Mouse (Mus musculus) cerebellum, postnatal 36 days (tissue): ENCODE results near the gene Tbx4.
A peak's percentile ranks its signal among the peaks of the same experiment; 100 is the strongest.

Source experiments
- DNase-seq, 2 experiments: peaks; one replicate each; pipeline ENCODE4 v3.0.0; 2021 to 2022; ENCODE audit warnings: mixed read lengths in 2 of 2

The Tbx4 gene

GRCm38 (mm10) chr11:85885665-85886428 is at the start of gene Tbx4:
Gene Tbx4, plus strand, starts transcription at chr11:85886422.
- no peak for DNase-seq

DNA sequence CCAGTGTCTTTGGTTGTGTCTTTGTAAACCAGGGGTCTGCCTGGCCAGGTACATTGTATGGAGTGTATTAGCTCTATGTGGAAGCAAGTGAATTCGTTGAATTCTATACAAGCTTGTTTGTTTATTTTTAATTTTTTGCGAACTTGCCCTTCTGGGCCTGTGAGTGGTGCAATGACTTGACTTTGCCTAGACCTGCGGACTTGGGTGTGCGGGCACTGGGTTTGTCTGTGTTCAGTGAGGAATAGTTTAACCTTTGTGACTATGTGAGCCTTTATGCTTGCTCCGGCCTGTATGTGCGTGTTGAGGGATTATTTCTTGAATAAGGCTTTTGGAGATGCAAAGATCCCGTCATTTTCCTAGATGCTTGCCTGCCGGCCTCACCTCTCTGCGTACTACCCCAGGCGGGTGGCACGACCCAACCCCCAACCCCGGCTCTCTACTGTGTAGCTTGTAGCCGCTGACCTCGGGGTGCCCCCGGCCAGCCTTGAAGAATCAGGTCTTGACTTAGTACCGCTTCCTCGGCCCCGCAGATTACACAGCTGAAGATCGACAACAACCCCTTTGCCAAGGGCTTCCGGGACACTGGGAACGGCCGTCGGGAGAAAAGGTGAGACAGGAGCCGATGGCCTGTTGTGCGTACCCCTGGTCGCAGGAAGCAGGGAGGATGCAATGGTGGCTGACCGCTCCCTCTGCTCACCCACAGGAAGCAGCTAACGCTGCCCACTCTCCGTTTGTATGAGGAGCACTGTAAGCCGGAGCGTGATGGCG is 49.5 kb upstream of the Tbx4 start:
- DNase-seq = no peak

GRCm38 (mm10) chr11:85837291-85837647 is 49.0 kb upstream of the Tbx4 start:
- DNase-seq = no peak

- DNase-seq = no peak
These were observed 48.4 kb upstream of the Tbx4 start for GRCm38 (mm10) chr11:85837648-85838423.

DNA sequence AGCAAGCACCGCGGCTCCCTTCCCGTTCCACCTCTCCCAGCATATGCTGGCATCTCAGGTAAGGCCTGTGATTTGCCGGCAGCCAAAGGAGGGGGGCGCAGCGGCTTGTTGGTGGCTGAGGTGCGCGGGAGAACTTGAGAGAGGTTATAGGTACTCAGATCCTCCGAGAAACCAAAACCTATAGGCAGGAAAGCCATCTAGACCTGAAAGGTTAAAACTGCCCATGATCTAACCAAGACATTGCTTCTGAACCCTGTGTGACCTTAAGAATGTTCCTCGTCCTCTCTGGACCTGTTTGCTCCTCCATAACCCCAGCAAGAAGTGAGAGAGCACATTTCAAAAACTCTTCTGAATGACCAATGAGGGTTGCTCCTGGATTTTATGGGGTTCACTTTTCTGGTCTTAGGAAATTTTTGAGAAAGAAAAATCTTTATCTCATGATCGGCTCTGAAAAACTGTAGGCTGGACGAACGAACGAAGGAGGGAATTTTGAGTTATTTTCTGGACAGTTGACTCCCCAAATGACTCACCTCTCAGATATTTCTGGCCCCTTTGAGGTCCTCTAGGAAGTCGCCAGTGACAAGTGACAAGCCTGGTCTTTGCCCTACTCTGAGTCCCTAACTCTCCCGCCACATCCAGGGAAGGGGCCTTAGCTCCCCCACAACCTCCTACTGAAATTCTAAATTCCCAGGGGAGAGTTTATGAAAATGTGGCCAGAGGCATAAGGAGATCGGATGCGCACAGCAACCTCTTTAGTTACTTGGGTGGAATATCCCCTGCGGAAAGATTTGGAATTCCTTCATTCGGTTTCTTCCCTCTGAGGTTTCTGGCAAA is 47.6 kb upstream of the Tbx4 start:
- no peak for DNase-seq

DNA sequence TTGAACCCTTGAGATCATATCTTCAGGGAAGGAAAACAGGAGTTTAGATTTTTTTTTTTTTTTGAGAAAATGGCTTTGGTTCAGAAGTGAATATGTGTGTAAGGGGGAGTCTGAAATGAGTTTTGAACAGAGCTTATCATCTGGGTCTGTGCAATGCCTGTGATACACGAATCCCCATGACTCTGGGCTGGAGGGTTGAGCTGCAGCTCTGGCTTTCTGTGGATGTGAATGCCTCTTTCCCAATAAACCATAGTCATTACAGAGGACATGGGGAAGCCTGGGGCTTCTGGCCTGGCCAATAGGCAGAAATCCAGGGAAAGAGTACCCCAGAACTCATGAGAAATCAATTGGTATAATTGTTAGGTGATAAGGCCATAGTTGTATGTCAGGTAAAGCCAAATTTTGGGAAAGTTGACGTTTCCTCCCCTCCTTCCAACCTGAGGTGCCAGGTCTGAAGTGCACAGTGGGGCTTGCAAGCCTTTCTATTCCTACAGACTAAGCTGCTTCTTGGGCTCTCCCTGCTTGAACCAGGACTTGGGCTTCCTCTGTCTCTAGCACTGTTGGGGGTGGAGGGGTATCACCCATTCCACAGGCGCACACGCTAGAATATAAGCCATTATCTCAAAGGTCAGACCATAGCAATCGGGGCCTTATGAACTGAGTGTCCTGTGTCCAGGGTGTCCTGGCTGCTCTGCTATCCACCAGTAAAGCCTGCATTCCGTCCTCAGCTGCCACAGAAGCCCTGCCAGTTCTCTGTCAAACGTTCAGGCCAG is 46.8 kb upstream of the Tbx4 start:
- no peak for DNase-seq

- no peak for DNase-seq
These were observed 46.0 kb upstream of the Tbx4 start for GRCm38 (mm10) chr11:85840031-85840802.

DNA sequence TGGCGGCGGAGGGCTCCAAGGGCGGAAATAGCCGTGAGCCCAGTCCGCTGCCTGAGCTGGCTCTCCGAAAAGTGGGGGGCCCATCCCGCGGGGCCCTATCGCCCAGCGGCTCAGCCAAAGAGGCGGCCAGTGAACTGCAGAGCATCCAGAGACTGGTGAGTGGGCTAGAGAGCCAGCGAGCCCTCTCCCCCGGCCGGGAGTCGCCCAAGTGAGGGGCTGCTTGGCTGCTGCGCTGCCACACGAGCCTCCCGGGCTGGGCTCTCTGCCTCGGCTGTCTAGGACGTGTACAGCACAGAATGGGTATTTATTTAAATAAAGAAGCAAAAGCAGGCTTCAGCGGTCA is 45.4 kb upstream of the Tbx4 start:
- DNase-seq = no peak

DNA sequence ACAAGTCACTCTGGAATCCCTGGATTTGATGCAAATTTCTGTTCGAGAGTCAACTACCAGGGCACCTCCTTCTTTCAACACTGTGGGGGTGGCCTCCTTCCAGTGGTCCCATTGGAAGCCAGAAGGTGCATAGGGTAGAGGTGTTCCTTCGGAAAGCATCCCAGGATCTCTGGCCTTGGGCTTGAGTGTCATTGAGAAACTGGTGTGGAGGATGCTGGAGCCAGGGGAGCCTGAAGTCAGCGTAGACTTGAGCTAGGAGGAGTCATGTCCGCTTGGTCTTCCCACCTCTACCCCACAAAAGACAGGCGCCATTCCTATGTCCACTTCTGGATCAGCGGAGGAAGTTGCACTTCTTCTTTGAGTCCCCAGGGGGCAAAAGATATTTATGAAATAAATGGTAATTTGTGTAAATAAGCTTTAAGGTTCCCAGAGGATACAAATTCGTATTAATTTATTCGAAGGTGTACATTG is 45.0 kb upstream of the Tbx4 start:
- DNase-seq = no peak

DNA sequence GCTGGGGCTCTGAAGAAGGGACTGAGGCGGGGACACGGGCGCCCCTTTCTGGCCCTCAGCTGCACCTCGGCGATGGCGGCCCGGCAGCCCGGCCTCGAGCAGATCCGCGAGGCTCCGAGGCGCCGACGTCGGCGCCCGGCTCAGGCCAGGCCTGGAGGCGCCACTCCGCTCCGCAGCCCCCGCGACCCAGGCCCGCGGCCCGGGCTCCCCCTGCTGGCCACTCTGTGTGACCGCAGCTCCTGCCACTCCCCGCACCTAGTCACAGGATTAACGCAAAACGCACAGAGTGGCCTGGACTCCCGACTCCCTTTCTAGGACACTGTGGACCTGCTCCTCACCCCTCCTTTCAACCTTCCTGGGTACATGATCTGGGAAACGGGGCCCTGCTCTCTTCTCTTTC is 44.2 kb upstream of the Tbx4 start:
- peak in 1 of 2 experiments; percentile 50 for DNase-seq

DNA sequence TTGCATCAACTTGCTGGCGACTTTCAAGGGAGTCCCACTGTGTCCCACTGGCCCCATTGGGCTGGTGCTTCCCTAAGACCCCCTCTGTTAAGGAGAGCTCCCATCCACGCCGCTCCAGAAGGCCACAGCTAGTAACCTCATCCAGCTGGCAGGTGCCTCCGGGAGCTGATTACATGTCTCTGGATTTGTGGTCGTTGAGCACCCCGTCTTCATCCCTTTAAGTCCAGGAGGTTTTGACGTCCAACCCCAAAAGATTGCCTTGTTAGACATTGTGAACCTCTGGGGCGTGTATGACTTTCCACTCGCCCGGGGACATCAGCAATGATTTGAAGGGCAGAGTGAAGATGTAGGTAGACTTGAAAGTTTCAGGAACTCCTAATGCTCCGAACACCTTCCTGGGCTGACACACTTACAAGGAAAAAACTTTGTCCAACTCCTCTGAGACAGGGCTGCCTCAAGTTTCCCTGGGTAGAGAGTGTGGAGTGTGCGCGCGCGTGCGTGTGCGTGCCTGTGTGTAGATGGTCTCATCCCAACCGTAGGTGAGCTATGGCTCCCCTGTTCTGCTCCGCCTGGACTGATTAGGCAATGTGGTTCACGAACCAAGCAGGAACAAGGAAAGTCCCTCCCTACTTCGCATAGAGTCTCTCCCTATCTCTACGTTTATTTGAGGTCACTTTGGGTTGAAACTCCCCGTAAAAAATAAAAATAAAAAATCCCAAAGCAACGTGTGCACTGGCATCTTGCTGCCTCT is 43.5 kb upstream of the Tbx4 start:
- DNase-seq = no peak

DNA sequence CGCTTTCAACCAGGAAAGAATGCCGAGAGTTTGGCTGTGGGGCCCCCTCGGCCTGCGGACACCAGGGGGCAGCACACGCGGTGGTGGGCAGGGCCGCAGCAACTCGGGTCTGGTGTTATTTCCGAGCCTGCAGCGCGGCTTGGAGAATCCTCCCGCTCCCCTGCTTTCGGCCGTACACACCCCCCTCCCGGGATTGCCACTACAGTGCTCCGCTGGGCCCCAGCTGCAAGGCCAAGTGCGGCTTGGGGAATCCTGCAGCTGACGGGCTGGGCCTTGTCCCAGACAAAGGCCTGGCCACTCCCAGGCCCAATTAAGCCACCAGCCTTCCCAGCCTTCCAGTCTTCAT is 42.9 kb upstream of the Tbx4 start:
- peak in 1 of 2 experiments; percentile 42 for DNase-seq

DNA sequence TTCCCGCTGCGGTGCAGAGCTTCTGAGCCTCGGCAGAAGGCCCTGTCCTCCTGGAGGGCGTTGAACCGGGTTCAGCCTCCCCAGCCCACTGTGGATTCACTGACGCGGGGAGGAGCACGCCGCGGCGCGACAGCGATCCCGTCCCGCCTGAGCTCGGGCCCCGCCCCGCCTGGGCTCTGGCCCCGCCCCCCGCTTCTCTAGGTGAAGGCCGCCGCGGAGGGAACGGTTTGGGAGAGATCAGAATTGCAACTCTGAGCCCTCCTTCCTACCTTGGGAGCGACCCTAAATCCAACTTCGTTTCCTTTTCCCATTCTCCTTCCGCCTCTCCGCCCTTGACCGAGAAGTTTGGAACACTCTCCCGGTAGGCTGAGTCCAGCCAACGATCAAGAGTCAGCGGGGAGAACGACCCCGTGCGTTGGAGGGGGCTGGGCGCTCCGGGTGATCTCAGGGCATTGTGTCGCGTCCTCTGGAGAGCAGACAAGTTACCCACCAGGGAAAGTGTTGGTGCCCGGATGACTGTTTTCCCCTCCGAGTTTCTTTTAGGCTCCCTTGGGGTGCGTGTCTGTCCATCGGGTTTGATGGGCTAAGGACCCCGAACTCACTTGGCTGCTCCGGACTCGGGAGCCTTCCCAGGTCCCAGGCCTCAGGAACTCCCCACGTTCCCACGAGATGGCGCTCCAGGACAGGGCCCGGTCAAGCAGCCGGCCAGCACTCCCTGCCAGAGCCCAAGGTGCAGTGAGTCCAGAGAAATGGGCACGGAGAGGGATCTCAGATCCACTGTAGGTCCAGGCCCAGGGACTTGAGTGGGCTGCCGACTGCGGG is 41.9 kb upstream of the Tbx4 start:
- DNase-seq = peak; percentile 78

DNA sequence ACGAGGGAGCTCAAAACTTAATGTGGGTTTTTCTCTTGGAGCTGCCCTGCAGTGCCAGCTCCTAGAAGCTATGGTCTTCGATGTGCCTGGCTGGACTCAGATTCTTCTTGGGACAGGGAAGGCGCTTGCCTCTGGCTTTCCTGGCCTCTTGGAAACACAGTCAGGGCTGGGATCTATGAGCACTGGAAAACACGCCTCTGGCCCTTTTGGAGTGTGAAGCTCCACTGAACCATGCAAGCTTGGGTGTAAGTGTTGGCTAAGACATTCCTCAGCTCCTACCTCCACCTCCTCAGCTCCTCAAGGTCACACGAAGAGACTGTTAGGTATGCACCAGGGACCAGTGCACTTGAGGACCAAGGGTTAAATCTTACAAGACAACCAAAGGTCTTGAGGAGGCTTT is 41.3 kb upstream of the Tbx4 start:
- DNase-seq = no peak

DNA sequence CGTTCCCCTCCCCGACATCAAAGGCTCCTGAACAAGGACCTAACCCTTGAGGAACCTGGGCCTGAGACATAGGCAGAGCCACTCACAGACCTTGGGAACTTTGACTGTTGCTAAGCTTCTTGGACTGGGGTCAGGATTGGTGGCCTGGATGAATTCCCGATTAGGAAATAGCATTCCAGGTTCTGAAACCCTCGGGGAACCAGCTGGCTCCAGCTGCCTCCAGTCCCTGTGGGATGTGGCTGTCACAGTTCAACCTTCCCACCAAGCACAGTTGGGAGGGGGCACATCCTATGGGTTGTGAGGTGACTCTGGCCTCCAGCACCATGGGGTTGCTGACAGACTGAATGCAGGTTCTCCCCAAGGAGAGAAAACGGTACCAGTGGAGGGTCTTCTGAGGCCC is 40.3 kb upstream of the Tbx4 start:
- no peak for DNase-seq

GRCm38 (mm10) chr11:85846509-85846908 is 39.7 kb upstream of the Tbx4 start:
- no peak for DNase-seq

- peak; percentile 54 to 62 for DNase-seq
These were observed 37.2 kb upstream of the Tbx4 start for GRCm38 (mm10) chr11:85849037-85849436.

- DNase-seq = no peak
These were observed 36.0 kb upstream of the Tbx4 start, which contains the start of gene Gm11444 for GRCm38 (mm10) chr11:85850233-85850632. Gene Gm11444, minus strand, starts transcription at chr11:85850333.

- no peak for DNase-seq
These were observed 35.5 kb upstream of the Tbx4 start for GRCm38 (mm10) chr11:85850758-85851157.
